In the genomic region with DNA sequence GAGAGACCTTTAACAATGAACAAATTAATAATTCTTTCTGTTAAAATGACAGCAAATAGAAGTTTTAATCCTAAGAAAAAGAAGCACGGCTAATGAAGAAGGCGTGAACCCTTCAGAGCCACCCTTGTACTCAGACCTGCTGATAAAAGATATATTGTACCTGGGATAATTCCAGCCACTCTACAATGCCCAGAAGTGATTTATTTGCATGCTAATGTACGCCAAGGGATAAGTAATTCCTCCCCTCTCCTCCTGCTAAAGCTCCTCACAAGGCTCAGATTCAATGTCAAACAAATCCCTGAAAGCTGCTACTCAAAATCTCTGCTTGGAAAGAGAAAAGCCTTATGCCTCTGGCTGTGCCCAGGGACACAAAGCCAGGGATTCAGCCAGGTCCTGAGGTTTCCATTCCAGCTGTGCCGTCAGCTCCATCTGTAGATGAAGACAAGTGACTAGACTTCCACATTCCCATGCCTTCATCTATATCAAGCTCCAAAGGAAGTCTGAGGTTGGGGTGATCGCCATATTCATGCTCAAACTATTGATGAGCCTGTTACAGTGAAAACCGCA, we compare ENCODE assay signal across 21 mouse cellular contexts.
DNase-seq lines count a peak whose midpoint lies in the region; ATAC-seq lines count a peak whose summit lies in the region.
"Had no signal": no experiment of that assay in that cellular context is flagged by ENCODE, and none has a peak within 500 bp of the region (broad histone marks: within the 10 kb centered on the region; RNA-seq: fewer than 3 reads in every experiment).

No protein-coding gene starts in this region.

- ATAC-seq in neural tube, embryonic 11.5 days (ENCODE audit: insufficient read depth, low FRiP score, low TSS enrichment): peak; percentile 38; the same call in 1 of the 2 replicates
- ATAC-seq in neural tube, embryonic 15.5 days (ENCODE audit: low FRiP score): no peak
- peak; percentile 63; the same call in 1 of the 2 replicates for ATAC-seq in midbrain, embryonic 12.5 days (ENCODE audit: low FRiP score, low read depth)
- ATAC-seq in midbrain, embryonic 16.5 days: peak; percentile 64
- ATAC-seq: CD4-positive, CD25-positive, alpha-beta regulatory T cell, adult 4 months; forebrain, embryonic 14.5 days had no signal

- H3K27ac ChIP-seq in neural tube, embryonic 11.5 days (ENCODE audit: low read depth, low read length): no peak overlapping the region
- no peak overlapping the region for H3K27ac ChIP-seq in neural tube, embryonic 15.5 days (replicated peaks)
- no peak overlapping the region for H3K27ac ChIP-seq in midbrain, embryonic 12.5 days (replicated peaks)
- H3K27ac ChIP-seq in midbrain, embryonic 16.5 days (ENCODE audit: low read length): no peak overlapping the region
- H3K27ac ChIP-seq: gastrocnemius, adult 2 months; heart, embryonic 10.5 days; hindbrain, embryonic 10.5 days; hindbrain, embryonic 14.5 days had no signal

- H3K4me1 ChIP-seq in neural tube, embryonic 11.5 days (ENCODE audit: control insufficient read depth, insufficient read depth, low read length): no peaks in the 10 kb centered on the region; the same call in 1 of the 2 replicates
- no peaks in the 10 kb centered on the region for H3K4me1 ChIP-seq in neural tube, embryonic 15.5 days
- 0 out of 2 replicates have a peak, but pooled peaks cover 5% of the 10 kb centered on the region for H3K4me1 ChIP-seq in midbrain, embryonic 12.5 days
- no peaks in the 10 kb centered on the region for H3K4me1 ChIP-seq in midbrain, embryonic 16.5 days (ENCODE audit: control insufficient read depth, insufficient read depth, low read length)
- H3K4me1 ChIP-seq: heart, embryonic 10.5 days; hindbrain, embryonic 10.5 days had no signal

- no peaks in the 10 kb centered on the region for H3K36me3 ChIP-seq in neural tube, embryonic 11.5 days (ENCODE audit: control insufficient read depth, insufficient read depth, low read length)
- no peaks in the 10 kb centered on the region for H3K36me3 ChIP-seq in neural tube, embryonic 15.5 days
- no peaks in the 10 kb centered on the region for H3K36me3 ChIP-seq in midbrain, embryonic 12.5 days
- H3K36me3 ChIP-seq in midbrain, embryonic 16.5 days (ENCODE audit: control insufficient read depth, insufficient read depth, low read length): no peaks in the 10 kb centered on the region
- H3K36me3 ChIP-seq: G1E; heart, embryonic 10.5 days; hindbrain, embryonic 10.5 days had no signal

- no peak overlapping the region for H3K9ac ChIP-seq in neural tube, embryonic 11.5 days (ENCODE audit: low read length)
- no peak overlapping the region for H3K9ac ChIP-seq in neural tube, embryonic 15.5 days (replicated peaks)
- no peak overlapping the region for H3K9ac ChIP-seq in midbrain, embryonic 12.5 days (replicated peaks)
- H3K9ac ChIP-seq in midbrain, embryonic 16.5 days (ENCODE audit: low read depth, low read length): no peak overlapping the region
- H3K9ac ChIP-seq: hindbrain, embryonic 14.5 days had no signal

- intact Hi-C loops in heart, postnatal 10 days (cut with DNase I): no loop called here

- WGBS in neural tube, embryonic 11.5 days: 68% methylated on average over 6 of the region's 6 CpGs
- WGBS in neural tube, embryonic 15.5 days: 54% methylated on average over 6 of the region's 6 CpGs
- WGBS in midbrain, embryonic 12.5 days: 53% methylated on average over 6 of the region's 6 CpGs
- WGBS in midbrain, embryonic 16.5 days: 33% methylated on average over 6 of the region's 6 CpGs

- H3K4me2 ChIP-seq in neural tube, embryonic 11.5 days (ENCODE audit: low read depth): no peak overlapping the region
- H3K4me2 ChIP-seq in neural tube, embryonic 15.5 days: no peak overlapping the region
- no peak overlapping the region for H3K4me2 ChIP-seq in midbrain, embryonic 12.5 days (replicated peaks)
- no peak overlapping the region for H3K4me2 ChIP-seq in midbrain, embryonic 16.5 days (ENCODE audit: low read length)
- H3K4me2 ChIP-seq: hindbrain, embryonic 14.5 days had no signal

- no peaks in the 10 kb centered on the region for H3K9me3 ChIP-seq in neural tube, embryonic 11.5 days (ENCODE audit: control insufficient read depth, low read length)
- no peaks in the 10 kb centered on the region for H3K9me3 ChIP-seq in neural tube, embryonic 15.5 days (replicated peaks)
- no peaks in the 10 kb centered on the region for H3K9me3 ChIP-seq in midbrain, embryonic 12.5 days
- no peaks in the 10 kb centered on the region for H3K9me3 ChIP-seq in midbrain, embryonic 16.5 days (replicated peaks; ENCODE audit: control insufficient read depth, low read length, poor library complexity, severe bottlenecking)
- H3K9me3 ChIP-seq: G1E; heart, embryonic 10.5 days; hindbrain, embryonic 10.5 days had no signal

- no peaks in the 10 kb centered on the region for H3K27me3 ChIP-seq in neural tube, embryonic 11.5 days (ENCODE audit: control insufficient read depth, insufficient read depth, low read length)
- H3K27me3 ChIP-seq in neural tube, embryonic 15.5 days (replicated peaks): no peaks in the 10 kb centered on the region
- no peaks in the 10 kb centered on the region for H3K27me3 ChIP-seq in midbrain, embryonic 12.5 days
- H3K27me3 ChIP-seq in midbrain, embryonic 16.5 days (ENCODE audit: control insufficient read depth, insufficient read depth, low read depth, low read length): no peaks in the 10 kb centered on the region

- DNase-seq in neural tube, embryonic 11.5 days (ENCODE audit: low spot score): no peak
- DNase-seq in urinary bladder, postnatal 14 days (ENCODE audit: low spot score): no peak
- DNase-seq in adrenal gland, postnatal 4 days (ENCODE audit: low spot score in 2 of 2): no peak
- no peak for DNase-seq in heart, postnatal 10 days
- DNase-seq: adrenal gland, adult 8-10 months; B cell, adult 2 months; cerebellum, adult 18-20 months; cerebellum, adult 9-11 months; cerebellum, postnatal 36 days; gastrocnemius, adult 2 months; heart, adult 18-20 months; heart, postnatal 14 days had no signal

- no peak overlapping the region for H3K4me3 ChIP-seq in neural tube, embryonic 11.5 days (ENCODE audit: low read depth, low read length)
- H3K4me3 ChIP-seq in neural tube, embryonic 15.5 days (replicated peaks): no peak overlapping the region
- no peak overlapping the region for H3K4me3 ChIP-seq in midbrain, embryonic 12.5 days
- no peak overlapping the region for H3K4me3 ChIP-seq in midbrain, embryonic 16.5 days (ENCODE audit: low read depth, low read length)
- H3K4me3 ChIP-seq: gastrocnemius, adult 2 months; heart, embryonic 10.5 days; hindbrain, embryonic 10.5 days had no signal
